Mouse (Mus musculus): ENCODE measurements around the gene Prdx5. TPM values are rescaled to one million over a fixed set of nuclear protein-coding genes. Genes with fewer than 3 reads are reported as not detected.
A peak's percentile ranks its signal among the peaks of the same experiment; 100 is the strongest.

Gene Prdx5
- total and polyA plus RNA-seq, 3 experiments: 411 to 766 (median 651) TPM

DNA sequence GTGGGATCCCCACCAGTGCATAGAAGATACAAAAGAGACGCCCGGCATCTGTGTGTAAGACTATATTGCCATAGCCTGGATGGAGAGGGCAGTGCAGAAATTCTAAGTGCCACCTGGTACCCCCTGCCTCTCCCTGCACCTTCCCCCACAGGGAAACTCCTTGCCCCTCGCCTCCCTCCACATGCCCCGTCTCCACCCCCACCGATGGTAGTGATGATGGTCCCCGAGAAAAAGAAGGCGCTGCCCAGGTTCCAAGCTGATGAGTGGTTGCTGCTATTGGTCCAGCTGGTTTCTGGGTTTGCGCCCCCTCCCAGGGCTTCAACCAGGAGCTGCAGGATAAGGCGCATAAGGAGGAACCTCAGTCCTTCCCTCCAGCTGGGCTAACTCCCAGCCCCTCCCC lies 18.2 kb upstream of the Prdx5 start:
- H3K4me1 ChIP-seq (ENCODE audit: control insufficient read depth, insufficient read depth, low read length): peaks cover 5% of the 10 kb centered on the region
- H3K36me3 ChIP-seq (ENCODE audit: control insufficient read depth, insufficient read depth, low read length): no peaks in the 10 kb centered on the region
- no peak for DNase-seq
- no peaks in the 10 kb centered on the region for H3K79me2 ChIP-seq (replicated peaks; ENCODE audit: control insufficient read depth, insufficient read depth, low read length)
- H3K27ac ChIP-seq: no peak overlapping the region
- intact Hi-C loops (cut with DNase I): no loop called here
- H3K27me3 ChIP-seq (ENCODE audit: control insufficient read depth, insufficient read depth, low read length): peaks cover 13% of the 10 kb centered on the region
- TF ChIP-seq CTCF (IDR thresholded peaks at IDR 0.05) (no peak), POLR2A (IDR thresholded peaks at IDR 0.05; ENCODE audit: insufficient read depth, low read depth, low read length) (no peak), EP300 (IDR thresholded peaks at IDR 0.05; ENCODE audit: insufficient read depth, low read depth, low read length) (no peak)
- no peak overlapping the region for H3K9ac ChIP-seq (ENCODE audit: low read depth, low read length)
- 35% methylated on average over 9 of the region's 9 CpGs for WGBS
- no peak overlapping the region for H3K4me3 ChIP-seq

DNA sequence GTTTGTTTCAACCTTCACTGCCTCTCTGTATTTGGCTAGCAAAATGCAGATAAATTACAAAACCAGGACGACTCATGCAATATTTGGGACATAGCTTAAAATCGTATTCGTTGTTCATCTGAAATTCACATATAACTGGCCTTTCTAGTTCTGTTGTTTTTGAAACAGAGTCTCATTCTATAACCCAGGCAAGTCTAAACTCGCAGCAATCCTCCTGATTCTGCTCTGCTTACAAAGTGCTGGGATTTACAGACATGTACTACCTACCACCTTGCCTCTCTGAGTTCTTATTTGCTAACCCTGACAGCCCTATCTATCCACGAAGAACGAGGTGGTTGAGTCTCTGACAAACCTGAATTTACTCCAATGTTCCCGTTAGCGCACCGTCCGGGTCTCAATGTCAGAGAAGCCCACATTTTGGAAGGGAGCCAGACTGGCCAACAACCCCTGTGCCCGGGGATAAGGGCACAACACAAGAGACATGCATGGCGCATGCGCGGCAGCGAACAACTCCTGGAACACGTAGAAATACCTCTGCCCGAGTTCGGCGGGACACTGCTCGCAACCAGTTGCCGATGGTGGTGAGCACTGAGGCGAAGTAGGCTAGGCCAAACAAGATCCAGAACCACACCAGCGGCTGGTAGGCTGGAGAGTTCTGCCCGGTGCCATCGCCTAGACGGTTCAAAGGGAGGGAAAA lies 16.8 kb upstream of the Prdx5 start:
- TF ChIP-seq POLR2A (IDR thresholded peaks at IDR 0.05; ENCODE audit: insufficient read depth, low read depth, low read length) (no peak), EP300 (IDR thresholded peaks at IDR 0.05; ENCODE audit: insufficient read depth, low read depth, low read length) (no peak), CTCF (IDR thresholded peaks at IDR 0.05) (no peak)
- Histone ChIP-seq H3K4me3 (no peak overlapping the region), H3K36me3 (ENCODE audit: control insufficient read depth, insufficient read depth, low read length) (no peaks in the 10 kb centered on the region), H3K79me2 (replicated peaks; ENCODE audit: control insufficient read depth, insufficient read depth, low read length) (no peaks in the 10 kb centered on the region), H3K27ac (no peak overlapping the region), H3K9ac (ENCODE audit: low read depth, low read length) (no peak overlapping the region), H3K27me3 (ENCODE audit: control insufficient read depth, insufficient read depth, low read length) (peaks cover 13% of the 10 kb centered on the region), H3K4me1 (ENCODE audit: control insufficient read depth, insufficient read depth, low read length) (peaks cover 9% of the 10 kb centered on the region)
- intact Hi-C loops (cut with DNase I): no loop called here
- DNase-seq: peak in 1 of 2 experiments; percentile 40
- WGBS: 31% methylated on average over 26 of the region's 26 CpGs

DNA sequence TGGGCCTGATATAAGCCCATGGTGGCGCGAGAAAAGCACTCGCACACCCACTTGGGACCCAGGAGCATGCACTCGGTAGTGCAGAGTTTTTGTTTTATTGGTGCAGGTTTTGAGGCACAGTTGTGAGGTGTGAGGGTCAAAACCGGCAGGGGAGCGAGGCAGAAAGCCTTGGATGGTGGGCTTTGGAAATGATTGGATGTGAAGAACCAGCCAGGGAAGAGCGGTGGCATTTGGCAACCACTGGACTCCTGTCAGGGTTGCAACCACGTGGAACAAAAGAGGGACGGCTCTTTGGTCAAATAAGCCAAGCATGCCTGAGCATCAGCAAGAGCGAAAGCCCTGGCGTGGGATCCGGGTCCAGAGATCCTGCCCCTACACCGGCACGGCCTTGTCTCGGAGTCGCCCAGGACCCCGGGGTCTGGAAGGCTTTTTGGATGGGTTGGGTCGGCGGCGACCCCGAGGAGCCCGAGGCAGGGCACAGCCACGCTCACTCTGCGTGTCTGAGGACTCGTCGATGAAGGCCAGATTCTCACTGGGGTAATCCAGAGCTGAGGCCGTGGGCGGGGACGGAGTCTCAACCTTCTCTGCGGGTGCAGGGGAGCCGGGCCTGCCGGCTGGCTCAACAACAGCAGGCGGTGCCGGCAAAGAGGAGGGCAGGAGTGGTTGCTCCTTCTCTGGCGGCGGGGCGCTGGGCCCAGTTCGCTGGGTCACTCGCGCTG lies 15.9 kb upstream of the Prdx5 start:
- WGBS: 38% methylated on average over 40 of the region's 40 CpGs
- H3K9ac ChIP-seq (ENCODE audit: low read depth, low read length): no peak overlapping the region
- H3K27ac ChIP-seq: no peak overlapping the region
- H3K36me3 ChIP-seq (ENCODE audit: control insufficient read depth, insufficient read depth, low read length): no peaks in the 10 kb centered on the region
- no peak for TF ChIP-seq POLR2A (IDR thresholded peaks at IDR 0.05; ENCODE audit: insufficient read depth, low read depth, low read length)
- TF ChIP-seq CTCF (IDR thresholded peaks at IDR 0.05): no peak
- no peak for TF ChIP-seq EP300 (IDR thresholded peaks at IDR 0.05; ENCODE audit: insufficient read depth, low read depth, low read length)
- peaks cover 9% of the 10 kb centered on the region for H3K4me1 ChIP-seq (ENCODE audit: control insufficient read depth, insufficient read depth, low read length)
- intact Hi-C loops (cut with DNase I): loop anchor here (2.0 kb wide), 1 partner anchor 13 kb away; no protein-coding TSS in a partner anchor
- DNase-seq: no peak
- peaks cover 13% of the 10 kb centered on the region for H3K27me3 ChIP-seq (ENCODE audit: control insufficient read depth, insufficient read depth, low read length)
- no peaks in the 10 kb centered on the region for H3K79me2 ChIP-seq (replicated peaks; ENCODE audit: control insufficient read depth, insufficient read depth, low read length)
- H3K4me3 ChIP-seq: no peak overlapping the region

DNA sequence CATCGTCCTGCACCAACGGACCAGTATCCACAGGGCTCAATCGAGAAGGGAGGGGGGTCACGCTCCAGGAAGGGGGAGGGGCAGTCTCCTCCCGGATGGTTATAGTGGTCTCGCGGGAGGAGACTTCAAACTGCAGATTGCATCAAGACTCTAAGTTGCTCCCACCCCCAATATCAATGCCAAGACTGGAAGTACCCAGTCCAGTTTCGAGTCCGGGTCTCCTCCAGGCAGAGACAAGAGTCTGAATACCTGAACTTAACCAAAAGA lies 15.3 kb upstream of the Prdx5 start, which contains the start of gene Catsperz:
Gene Catsperz (minus strand): TSS at position 74 of the 267 bp plus-strand sequence.
- WGBS: 6% methylated on average over 9 of the region's 9 CpGs
- DNase-seq: no peak
- peak within 1 kb of the TSS; percentile 29; the same call in 1 of the 2 replicates for H3K4me3 ChIP-seq
- H3K9ac ChIP-seq (ENCODE audit: low read depth, low read length): peak within 1 kb of the TSS; percentile 36
- no peaks in the 10 kb centered on the region for H3K79me2 ChIP-seq (replicated peaks; ENCODE audit: control insufficient read depth, insufficient read depth, low read length)
- peaks cover 13% of the 10 kb centered on the region for H3K27me3 ChIP-seq (ENCODE audit: control insufficient read depth, insufficient read depth, low read length)
- intact Hi-C loops (cut with DNase I): loop anchor here (2.0 kb wide), 1 partner anchor 14 kb away; no protein-coding TSS in a partner anchor
- no peak within 1 kb of the TSS for H3K27ac ChIP-seq
- H3K36me3 ChIP-seq (ENCODE audit: control insufficient read depth, insufficient read depth, low read length): no peaks in the 10 kb centered on the region
- H3K4me1 ChIP-seq (ENCODE audit: control insufficient read depth, insufficient read depth, low read length): peaks cover 9% of the 10 kb centered on the region
- TF ChIP-seq CTCF (IDR thresholded peaks at IDR 0.05) (no peak), POLR2A (IDR thresholded peaks at IDR 0.05; ENCODE audit: insufficient read depth, low read depth, low read length) (no peak), EP300 (IDR thresholded peaks at IDR 0.05; ENCODE audit: insufficient read depth, low read depth, low read length) (no peak)

DNA sequence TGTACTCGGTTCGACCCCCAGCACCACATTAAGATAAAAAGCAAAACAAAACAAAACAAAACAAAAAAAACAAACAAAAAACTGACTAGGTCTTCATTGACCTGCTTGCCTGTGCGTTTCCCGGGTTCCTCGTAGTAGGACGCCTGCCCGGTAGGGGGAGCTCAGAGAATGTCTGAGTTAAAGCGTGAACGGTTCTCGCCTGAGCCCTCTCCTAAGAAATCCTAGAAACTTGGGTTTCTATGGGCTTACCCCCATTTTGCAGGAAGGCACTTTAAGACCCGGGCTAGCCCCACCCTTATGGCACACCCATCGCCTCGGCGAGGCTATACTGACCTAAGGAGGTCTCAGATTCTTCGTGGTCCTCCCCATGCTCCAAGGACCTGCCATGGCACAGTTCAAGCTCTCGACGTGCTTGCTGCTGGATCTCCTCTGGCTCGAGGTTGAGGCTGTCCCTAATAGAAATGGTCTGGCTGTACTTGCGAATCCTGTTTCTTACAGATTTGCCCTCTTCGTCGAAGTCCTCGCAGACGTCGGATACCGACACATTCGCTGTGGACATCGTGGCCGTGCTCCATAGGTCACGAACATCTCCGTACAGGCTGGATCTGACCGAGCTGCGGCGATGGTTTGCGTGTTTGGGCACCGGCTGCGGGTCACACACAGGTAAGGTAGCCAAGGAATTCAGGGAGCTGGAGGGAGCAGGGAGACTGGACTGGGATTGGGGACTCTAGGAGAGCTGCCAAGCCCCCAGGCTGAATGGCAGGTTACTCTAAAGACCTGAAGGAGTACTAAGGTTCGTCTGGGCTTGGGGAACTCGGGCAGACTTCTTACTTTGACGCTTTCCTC lies 14.8 kb upstream of the Prdx5 start:
- no peak for TF ChIP-seq POLR2A (IDR thresholded peaks at IDR 0.05; ENCODE audit: insufficient read depth, low read depth, low read length)
- TF ChIP-seq EP300 (IDR thresholded peaks at IDR 0.05; ENCODE audit: insufficient read depth, low read depth, low read length): 0 out of 2 replicates have a peak, but pooled peaks have one; percentile 35
- peak; percentile 97 for TF ChIP-seq CTCF (IDR thresholded peaks at IDR 0.05)
- WGBS: 5% methylated on average over 39 of the region's 39 CpGs
- peak overlapping the region; percentile 29; the same call in 1 of the 2 replicates for H3K4me3 ChIP-seq
- peak; percentile 85 to 91 for DNase-seq
- H3K4me1 ChIP-seq (ENCODE audit: control insufficient read depth, insufficient read depth, low read length): peaks cover 10% of the 10 kb centered on the region
- H3K27me3 ChIP-seq (ENCODE audit: control insufficient read depth, insufficient read depth, low read length): peaks cover 13% of the 10 kb centered on the region
- no peaks in the 10 kb centered on the region for H3K36me3 ChIP-seq (ENCODE audit: control insufficient read depth, insufficient read depth, low read length)
- H3K79me2 ChIP-seq (replicated peaks; ENCODE audit: control insufficient read depth, insufficient read depth, low read length): no peaks in the 10 kb centered on the region
- intact Hi-C loops (cut with DNase I): loop anchor here (1.0 to 2.0 kb wide), 4 partner anchors 14 to 96 kb away; no protein-coding TSS in a partner anchor
- H3K9ac ChIP-seq (ENCODE audit: low read depth, low read length): peak overlapping the region; percentile 36
- no peak overlapping the region for H3K27ac ChIP-seq

Data from heart, adult 2 months (tissue).